ENCODE assay signal across 13 mouse cellular contexts in genomic region chr1:119868395-119869161, GRCm38 (mm10). TPM values are rescaled to one million over a fixed set of nuclear protein-coding genes. Genes with fewer than 3 reads are reported as not detected.
DNase-seq lines count a peak whose midpoint lies in the region; ATAC-seq lines count a peak whose summit lies in the region.
"Had no signal": no experiment of that assay in that cellular context is flagged by ENCODE, and none has a peak within 500 bp of the region (broad histone marks: within the 10 kb centered on the region; RNA-seq: fewer than 3 reads in every experiment).

No protein-coding gene starts in this region.

- 52% methylated on average over 13 of the region's 13 CpGs for WGBS in forebrain, embryonic 11.5 days
- 53% methylated on average over 13 of the region's 13 CpGs for WGBS in forebrain, embryonic 15.5 days
- WGBS in neural tube, embryonic 15.5 days, result 38% methylated on average over 13 of the region's 13 CpGs
- WGBS in midbrain, embryonic 14.5 days, result 34% methylated on average over 13 of the region's 13 CpGs
- WGBS in heart, embryonic 10.5 days, result 74% methylated on average over 13 of the region's 13 CpGs

- no peak overlapping the region for H3K4me2 ChIP-seq in forebrain, embryonic 11.5 days (ENCODE audit: low read depth, low read length, severe bottlenecking)
- no peak overlapping the region for H3K4me2 ChIP-seq in forebrain, embryonic 15.5 days (replicated peaks)
- H3K4me2 ChIP-seq in neural tube, embryonic 15.5 days, result no peak overlapping the region
- peak overlapping the region; percentile 27; the same call in 1 of the 2 replicates for H3K4me2 ChIP-seq in midbrain, embryonic 14.5 days (ENCODE audit: low read length)
- H3K4me2 ChIP-seq: heart, embryonic 12.5 days had no signal

- H3K4me3 ChIP-seq in forebrain, embryonic 11.5 days (ENCODE audit: low read depth, low read length), result no peak overlapping the region
- H3K4me3 ChIP-seq in forebrain, embryonic 15.5 days, result no peak overlapping the region
- no peak overlapping the region for H3K4me3 ChIP-seq in neural tube, embryonic 15.5 days (replicated peaks)
- no peak overlapping the region for H3K4me3 ChIP-seq in midbrain, embryonic 14.5 days (replicated peaks; ENCODE audit: low read depth, low read length)
- no peak overlapping the region for H3K4me3 ChIP-seq in heart, embryonic 10.5 days
- H3K4me3 ChIP-seq: heart, embryonic 12.5 days had no signal

- H3K9ac ChIP-seq in forebrain, embryonic 11.5 days (ENCODE audit: low read length), result no peak overlapping the region
- no peak overlapping the region for H3K9ac ChIP-seq in forebrain, embryonic 15.5 days (replicated peaks)
- no peak overlapping the region for H3K9ac ChIP-seq in neural tube, embryonic 15.5 days (replicated peaks)
- H3K9ac ChIP-seq in midbrain, embryonic 14.5 days (replicated peaks; ENCODE audit: low read length), result no peak overlapping the region
- H3K9ac ChIP-seq: heart, embryonic 12.5 days had no signal

- H3K4me1 ChIP-seq in forebrain, embryonic 11.5 days (replicated peaks; ENCODE audit: control insufficient read depth, insufficient read depth, low read length), result no peaks in the 10 kb centered on the region
- peaks cover 4% of the 10 kb centered on the region; the same call in 1 of the 2 replicates for H3K4me1 ChIP-seq in forebrain, embryonic 15.5 days
- peaks cover 3% of the 10 kb centered on the region for H3K4me1 ChIP-seq in neural tube, embryonic 15.5 days
- peaks cover 11% of the 10 kb centered on the region for H3K4me1 ChIP-seq in midbrain, embryonic 14.5 days (ENCODE audit: control insufficient read depth, insufficient read depth, low read length)
- no peaks in the 10 kb centered on the region for H3K4me1 ChIP-seq in heart, embryonic 10.5 days
- H3K4me1 ChIP-seq: heart, embryonic 12.5 days had no signal

- ATAC-seq in forebrain, embryonic 11.5 days (replicated peaks; ENCODE audit: low FRiP score), result peak; percentile 46; the same call in 1 of the 2 replicates
- no peak for ATAC-seq in forebrain, embryonic 15.5 days (replicated peaks)
- no peak for ATAC-seq in neural tube, embryonic 15.5 days (ENCODE audit: low FRiP score)
- peak; percentile 34; the same call in 1 of the 2 replicates for ATAC-seq in midbrain, embryonic 14.5 days (ENCODE audit: low FRiP score, low TSS enrichment)

- H3K36me3 ChIP-seq in forebrain, embryonic 11.5 days (ENCODE audit: control insufficient read depth, insufficient read depth, low read length), result no peaks in the 10 kb centered on the region
- H3K36me3 ChIP-seq in forebrain, embryonic 15.5 days, result no peaks in the 10 kb centered on the region
- H3K36me3 ChIP-seq in neural tube, embryonic 15.5 days, result no peaks in the 10 kb centered on the region
- no peaks in the 10 kb centered on the region for H3K36me3 ChIP-seq in midbrain, embryonic 14.5 days (ENCODE audit: control insufficient read depth, insufficient read depth, low read length)
- no peaks in the 10 kb centered on the region for H3K36me3 ChIP-seq in heart, embryonic 10.5 days
- H3K36me3 ChIP-seq: heart, embryonic 12.5 days had no signal

- DNase-seq in forebrain, embryonic 11.5 days (ENCODE audit: low spot score), result no peak
- DNase-seq in neural tube, embryonic 10.5 days (ENCODE audit: extremely low spot score, low spot score), result peak; percentile 33
- DNase-seq in midbrain, embryonic 14.5 days, result peak; percentile 59
- no peak for DNase-seq in right cerebral cortex, postnatal 4 days
- DNase-seq in heart, embryonic 10.5 days (ENCODE audit: low spot score), result no peak
- no peak for DNase-seq in spleen, postnatal 4 days (ENCODE audit: low spot score in 2 of 2)
- DNase-seq: adrenal gland, postnatal 10 days; kidney, adult 11 months; lung, adult 2 months; right cerebral cortex, postnatal 14 days had no signal

- H3K27me3 ChIP-seq in forebrain, embryonic 11.5 days (ENCODE audit: control insufficient read depth, insufficient read depth, low read length), result no peaks in the 10 kb centered on the region
- H3K27me3 ChIP-seq in forebrain, embryonic 15.5 days, result no peaks in the 10 kb centered on the region
- H3K27me3 ChIP-seq in neural tube, embryonic 15.5 days (replicated peaks), result no peaks in the 10 kb centered on the region
- H3K27me3 ChIP-seq in midbrain, embryonic 14.5 days (ENCODE audit: control insufficient read depth, insufficient read depth, low read length), result no peaks in the 10 kb centered on the region
- no peaks in the 10 kb centered on the region for H3K27me3 ChIP-seq in heart, embryonic 10.5 days (ENCODE audit: insufficient read depth, poor library complexity, severe bottlenecking)
- H3K27me3 ChIP-seq: heart, embryonic 12.5 days had no signal

- H3K27ac ChIP-seq in forebrain, embryonic 11.5 days (ENCODE audit: low read depth, low read length), result no peak overlapping the region
- H3K27ac ChIP-seq in forebrain, embryonic 15.5 days (replicated peaks), result no peak overlapping the region
- H3K27ac ChIP-seq in neural tube, embryonic 15.5 days (replicated peaks), result no peak overlapping the region
- peak overlapping the region; percentile 10; the same call in 1 of the 2 replicates for H3K27ac ChIP-seq in midbrain, embryonic 14.5 days (replicated peaks; ENCODE audit: low read depth, low read length)
- no peak overlapping the region for H3K27ac ChIP-seq in heart, embryonic 10.5 days

- H3K9me3 ChIP-seq in forebrain, embryonic 11.5 days (ENCODE audit: control insufficient read depth, low read length), result no peaks in the 10 kb centered on the region
- no peaks in the 10 kb centered on the region for H3K9me3 ChIP-seq in forebrain, embryonic 15.5 days
- no peaks in the 10 kb centered on the region for H3K9me3 ChIP-seq in neural tube, embryonic 15.5 days (replicated peaks)
- H3K9me3 ChIP-seq in midbrain, embryonic 14.5 days (ENCODE audit: control insufficient read depth, low read length), result no peaks in the 10 kb centered on the region
- H3K9me3 ChIP-seq in heart, embryonic 10.5 days, result no peaks in the 10 kb centered on the region
- H3K9me3 ChIP-seq: heart, embryonic 12.5 days had no signal

RNA-seq across cellular contexts. Expression of gene Ptpn4, which starts 31.2 kb away (rescaled TPM):
- 12.1 and 19.4 TPM in 2 replicates for polyA plus RNA-seq in forebrain, embryonic 11.5 days (2014; fragmentation: Nextera tagmentation; extraction: Ambion mirVana)
- 17.2 and 18.3 TPM in 2 replicates for polyA plus RNA-seq in forebrain, embryonic 15.5 days (2015; fragmentation: Nextera tagmentation; extraction: Ambion mirVana)
- 7.7 and 11.8 TPM in 2 replicates for polyA plus RNA-seq in neural tube, embryonic 15.5 days (2015; fragmentation: Nextera tagmentation; extraction: Ambion mirVana)
- polyA plus RNA-seq in midbrain, embryonic 14.5 days (2014; fragmentation: Nextera tagmentation; extraction: Ambion mirVana), result 17.6 and 18.5 TPM in 2 replicates
- 3.7 and 4.7 TPM in 2 replicates for polyA plus RNA-seq in heart, embryonic 10.5 days (2016; fragmentation: Nextera tagmentation; extraction: Ambion mirVana)

RNA-seq across cellular contexts. Expression of gene Tmem177, which starts 44.4 kb away (rescaled TPM):
- polyA plus RNA-seq in forebrain, embryonic 11.5 days (2014; fragmentation: Nextera tagmentation; extraction: Ambion mirVana), result 9.5 and 10.6 TPM in 2 replicates
- polyA plus RNA-seq in forebrain, embryonic 15.5 days (2015; fragmentation: Nextera tagmentation; extraction: Ambion mirVana), result 14.4 and 14.8 TPM in 2 replicates
- 5.9 and 6.6 TPM in 2 replicates for polyA plus RNA-seq in neural tube, embryonic 15.5 days (2015; fragmentation: Nextera tagmentation; extraction: Ambion mirVana)
- polyA plus RNA-seq in midbrain, embryonic 14.5 days (2014; fragmentation: Nextera tagmentation; extraction: Ambion mirVana), result 5.2 and 7.5 TPM in 2 replicates
- 7.5 and 8.7 TPM in 2 replicates for polyA plus RNA-seq in heart, embryonic 10.5 days (2016; fragmentation: Nextera tagmentation; extraction: Ambion mirVana)

Comparison
In these comparisons a context has a peak if more than half of its experiments do, and no peak if none do; other contexts are left out.
1. ATAC-seq: peak in forebrain, embryonic 11.5 days (single experiment) and midbrain, embryonic 14.5 days (single experiment); none in forebrain, embryonic 15.5 days (single experiment) and neural tube, embryonic 15.5 days (single experiment).
2. DNase-seq: peak in neural tube, embryonic 10.5 days (single experiment) and midbrain, embryonic 14.5 days (single experiment); none in forebrain, embryonic 11.5 days (single experiment), right cerebral cortex, postnatal 4 days (single experiment), heart, embryonic 10.5 days (single experiment) and spleen, postnatal 4 days (0 of 2).